10 mouse cellular contexts compared by ENCODE assay signal in genomic region chrX:112524755-112525154, GRCm38 (mm10). TPM values are rescaled to one million over a fixed set of nuclear protein-coding genes. Genes with fewer than 3 reads are reported as not detected.
DNase-seq lines count a peak whose midpoint lies in the region; ATAC-seq lines count a peak whose summit lies in the region.
"Had no signal": no experiment of that assay in that cellular context is flagged by ENCODE, and none has a peak within 500 bp of the region (broad histone marks: within the 10 kb centered on the region; RNA-seq: fewer than 3 reads in every experiment).

No protein-coding gene starts in this region.

- H3K9me3 ChIP-seq in hindbrain, embryonic 11.5 days (ENCODE audit: control insufficient read depth, low read length), result no peaks in the 10 kb centered on the region
- H3K9me3 ChIP-seq in hindbrain, embryonic 10.5 days, result no peaks in the 10 kb centered on the region
- H3K9me3 ChIP-seq in hindbrain, embryonic 13.5 days, result no peaks in the 10 kb centered on the region

- no peak overlapping the region for H3K27ac ChIP-seq in hindbrain, embryonic 11.5 days (ENCODE audit: low read depth, low read length)
- H3K27ac ChIP-seq in hindbrain, embryonic 10.5 days, result no peak overlapping the region
- no peak overlapping the region for H3K27ac ChIP-seq in hindbrain, embryonic 13.5 days

- no peak overlapping the region for H3K4me2 ChIP-seq in hindbrain, embryonic 11.5 days (replicated peaks; ENCODE audit: low read depth, low read length)
- H3K4me2 ChIP-seq in hindbrain, embryonic 13.5 days, result no peak overlapping the region

- no peak overlapping the region for H3K4me3 ChIP-seq in hindbrain, embryonic 11.5 days (ENCODE audit: low read depth, low read length)
- no peak overlapping the region for H3K4me3 ChIP-seq in hindbrain, embryonic 10.5 days
- H3K4me3 ChIP-seq in hindbrain, embryonic 13.5 days, result no peak overlapping the region

- no peaks in the 10 kb centered on the region for H3K36me3 ChIP-seq in hindbrain, embryonic 11.5 days (ENCODE audit: control insufficient read depth, insufficient read depth, low read length)
- no peaks in the 10 kb centered on the region for H3K36me3 ChIP-seq in hindbrain, embryonic 10.5 days
- no peaks in the 10 kb centered on the region for H3K36me3 ChIP-seq in hindbrain, embryonic 13.5 days

- H3K4me1 ChIP-seq in hindbrain, embryonic 11.5 days (replicated peaks; ENCODE audit: control insufficient read depth, insufficient read depth, low read length), result no peaks in the 10 kb centered on the region
- no peaks in the 10 kb centered on the region for H3K4me1 ChIP-seq in hindbrain, embryonic 10.5 days (replicated peaks)
- H3K4me1 ChIP-seq in hindbrain, embryonic 13.5 days (replicated peaks), result no peaks in the 10 kb centered on the region

- DNase-seq in hindbrain, embryonic 11.5 days (ENCODE audit: low spot score), result peak; percentile 46
- DNase-seq in hindbrain, embryonic 10.5 days (ENCODE audit: low spot score), result no peak
- DNase-seq in 3134 (ENCODE audit: extremely low read depth, insufficient read length, low spot score), result peak; percentile 1
- peak; percentile 30 for DNase-seq in NIH3T3 (ENCODE audit: low read depth)
- peak; percentile 0 for DNase-seq in naive thymus-derived CD4-positive, alpha-beta T cell, adult 2 months (ENCODE audit: low read depth)
- DNase-seq in adrenal gland, postnatal 10 days, result no peak
- no peak for DNase-seq in gastrocnemius, adult 8-10 months (ENCODE audit: low spot score in 2 of 2)

- H3K9ac ChIP-seq in hindbrain, embryonic 11.5 days (ENCODE audit: low read depth, low read length), result no peak overlapping the region
- no peak overlapping the region for H3K9ac ChIP-seq in hindbrain, embryonic 13.5 days

- peak; percentile 61 for ATAC-seq in hindbrain, embryonic 11.5 days (ENCODE audit: low FRiP score)
- ATAC-seq in hindbrain, embryonic 13.5 days (ENCODE audit: low FRiP score), result peak; percentile 66; the same call in 1 of the 2 replicates

- WGBS in hindbrain, embryonic 11.5 days, result 63% methylated on average over 1 of the region's 1 CpGs
- 67% methylated on average over 1 of the region's 1 CpGs for WGBS in hindbrain, embryonic 10.5 days
- 83% methylated on average over 1 of the region's 1 CpGs for WGBS in hindbrain, embryonic 13.5 days

- H3K27me3 ChIP-seq in hindbrain, embryonic 11.5 days (ENCODE audit: control insufficient read depth, insufficient read depth, low read length), result no peaks in the 10 kb centered on the region
- H3K27me3 ChIP-seq in hindbrain, embryonic 10.5 days (ENCODE audit: insufficient read depth, poor library complexity, severe bottlenecking), result no peaks in the 10 kb centered on the region
- H3K27me3 ChIP-seq in hindbrain, embryonic 13.5 days, result no peaks in the 10 kb centered on the region

RNA-seq across cellular contexts. Expression of gene 2010106E10Rik, which starts 29.7 kb away (rescaled TPM):
- not detected in 2 replicates for polyA plus RNA-seq in hindbrain, embryonic 11.5 days (2014; fragmentation: Nextera tagmentation; extraction: Ambion mirVana)
- polyA plus RNA-seq in hindbrain, embryonic 10.5 days (2016; fragmentation: Nextera tagmentation; extraction: Ambion mirVana), result not detected in 2 replicates
- polyA plus RNA-seq in hindbrain, embryonic 13.5 days (2015; fragmentation: Nextera tagmentation; extraction: Ambion mirVana), result not detected in 2 replicates
- total RNA-seq in adrenal gland, postnatal 10 days (2021), result not detected
- not detected for total RNA-seq in gastrocnemius, adult 8-10 months (2022)
- total RNA-seq: left cerebral cortex, adult 18-20 months had no signal
- polyA plus RNA-seq: stomach, embryonic 14.5 days had no signal

Comparison
In these comparisons a context has a peak if more than half of its experiments do, and no peak if none do; other contexts are left out.
1. DNase-seq: peak in hindbrain, embryonic 11.5 days (single experiment), 3134 (single experiment), NIH3T3 (single experiment) and naive thymus-derived CD4-positive, alpha-beta T cell, adult 2 months (single experiment); none in hindbrain, embryonic 10.5 days (single experiment), adrenal gland, postnatal 10 days (single experiment) and gastrocnemius, adult 8-10 months (0 of 2).